Mouse (Mus musculus) limb, embryonic 12.5 days (tissue): Measurements from ENCODE around the gene Pigl. TPM values are rescaled to one million over a fixed set of nuclear protein-coding genes. Genes with fewer than 3 reads are reported as not detected.
A peak's percentile ranks its signal among the peaks of the same experiment; 100 is the strongest.

Experiments used
- ATAC-seq: fragments of 200-750 bp; cut with Nextera tagmentation; 2 replicates; pipeline ENCODE4 v1.8.0; 2017; ENCODE audit warnings: low read depth, moderate TSS enrichment; ENCODE audit not compliant: insufficient number of reproducible peaks, insufficient read depth, low FRiP score, low TSS enrichment
- H3K27ac ChIP-seq: fragments of 300-500 bp; sonication (generic); 2 replicates; pipeline ENCODE4 v1.5.1; 2016; ENCODE audit warnings: mild to moderate bottlenecking, moderate library complexity
- H3K27me3 ChIP-seq: fragments of 300-500 bp; sonication (generic); 2 replicates; pipeline ENCODE4 v1.6.1; 2016; ENCODE audit warnings: mild to moderate bottlenecking, moderate library complexity
- H3K36me3 ChIP-seq: fragments of 300-500 bp; sonication (generic); 2 replicates; pipeline ENCODE4 v1.6.1; 2016; ENCODE audit warnings: mild to moderate bottlenecking, moderate library complexity
- H3K4me1 ChIP-seq: fragments of 300-500 bp; sonication (generic); replicated peaks from 2 replicates; pipeline ENCODE4 v1.6.1; 2016
- H3K4me2 ChIP-seq: fragments of 300-500 bp; sonication (generic); 2 replicates; pipeline ENCODE4 v1.6.1; 2016; ENCODE audit warnings: mild to moderate bottlenecking, moderate library complexity
- H3K4me3 ChIP-seq: fragments of 300-500 bp; sonication (generic); replicated peaks from 2 replicates; pipeline ENCODE4 v1.5.1; 2016; ENCODE audit warnings: mild to moderate bottlenecking
- H3K9ac ChIP-seq: fragments of 300-500 bp; sonication (generic); replicated peaks from 2 replicates; pipeline ENCODE4 v1.6.1; 2016; ENCODE audit warnings: mild to moderate bottlenecking, moderate library complexity
- H3K9me3 ChIP-seq: fragments of 300-500 bp; sonication (generic); 2 replicates; pipeline ENCODE4 v1.6.1; 2016; ENCODE audit warnings: mild to moderate bottlenecking, moderate library complexity
- WGBS: fragments of 180-500 bp; shearing (Covaris S2); methylation state at CpG from one replicate; pipeline ENCODE4 v1.1.7; 2016; 5-methylcytosine and 5-hydroxymethylcytosine counted together
- polyA plus RNA-seq: library from polyadenylated mRNA; unstranded; fragments of >200 nt; fragmentation: Nextera tagmentation; extraction: Ambion mirVana; gene quantifications from 2 replicates; pipeline ENCODE4 v1.2.1, GENCODE M21; 2016

The Pigl gene
- polyA plus RNA-seq, 1 experiment from 2014 or later = 9.5 TPM

DNA sequence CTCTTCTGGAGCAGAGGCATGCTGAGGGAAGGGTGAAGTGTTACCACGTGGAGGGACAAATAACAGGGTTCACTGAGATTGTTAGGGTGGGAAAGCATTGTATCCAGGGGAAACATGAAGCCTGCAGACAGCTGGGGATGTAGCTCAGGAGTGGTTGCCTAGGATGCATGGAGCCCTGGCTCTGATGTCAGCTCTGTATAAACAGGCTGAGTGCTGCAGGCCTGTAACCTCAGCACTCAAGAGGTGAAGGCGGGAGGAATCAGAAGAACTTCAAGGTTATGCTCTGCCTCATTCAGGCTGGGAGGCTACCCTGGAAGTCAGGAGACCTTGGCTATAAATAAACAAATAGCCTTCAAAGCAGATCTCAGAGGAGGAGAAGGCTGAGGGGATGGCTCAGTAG lies 60.7 kb downstream of the Pigl start:
- Histone ChIP-seq H3K4me3 (no peak overlapping the region), H3K27ac (no peak overlapping the region; the same call in 1 of the 2 replicates), H3K27me3 (no peaks in the 10 kb centered on the region), H3K9ac (no peak overlapping the region), H3K4me1 (peaks cover 5% of the 10 kb centered on the region; the same call in 1 of the 2 replicates), H3K36me3 (peaks cover 6% of the 10 kb centered on the region; the same call in 1 of the 2 replicates), H3K4me2 (no peak overlapping the region), H3K9me3 (no peaks in the 10 kb centered on the region; the same call in 1 of the 2 replicates)
- no peak for ATAC-seq
- WGBS = 30% methylated on average over 2 of the region's 2 CpGs

DNA sequence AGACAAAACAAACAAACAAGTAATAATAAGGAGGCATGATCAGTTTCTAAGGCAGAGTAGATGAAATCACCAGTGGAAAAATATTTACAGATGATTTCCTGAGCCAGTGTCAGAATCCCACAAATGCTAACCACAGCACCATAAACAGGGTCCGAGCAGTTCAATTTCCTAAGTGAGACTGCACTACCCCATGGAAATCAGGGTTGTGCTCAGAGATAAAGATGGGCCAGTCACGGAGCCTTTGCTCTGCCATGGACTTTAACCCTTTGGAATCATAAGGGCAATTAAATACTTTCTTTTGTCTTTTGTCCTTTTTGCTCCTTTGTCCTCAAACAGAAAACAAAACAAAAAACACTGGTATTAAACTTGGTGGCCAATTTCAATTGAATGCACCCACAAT lies 64.0 kb downstream of the Pigl start:
- no peaks in the 10 kb centered on the region for H3K27me3 ChIP-seq
- H3K4me1 ChIP-seq = peaks cover 5% of the 10 kb centered on the region; the same call in 1 of the 2 replicates
- no peak overlapping the region for H3K27ac ChIP-seq
- no peak overlapping the region for H3K4me2 ChIP-seq
- H3K9me3 ChIP-seq = no peaks in the 10 kb centered on the region; the same call in 1 of the 2 replicates
- WGBS = 71% methylated on average over 2 of the region's 2 CpGs
- H3K9ac ChIP-seq = no peak overlapping the region
- no peak for ATAC-seq
- H3K4me3 ChIP-seq = no peak overlapping the region
- H3K36me3 ChIP-seq = peaks cover 21% of the 10 kb centered on the region; the same call in 1 of the 2 replicates

DNA sequence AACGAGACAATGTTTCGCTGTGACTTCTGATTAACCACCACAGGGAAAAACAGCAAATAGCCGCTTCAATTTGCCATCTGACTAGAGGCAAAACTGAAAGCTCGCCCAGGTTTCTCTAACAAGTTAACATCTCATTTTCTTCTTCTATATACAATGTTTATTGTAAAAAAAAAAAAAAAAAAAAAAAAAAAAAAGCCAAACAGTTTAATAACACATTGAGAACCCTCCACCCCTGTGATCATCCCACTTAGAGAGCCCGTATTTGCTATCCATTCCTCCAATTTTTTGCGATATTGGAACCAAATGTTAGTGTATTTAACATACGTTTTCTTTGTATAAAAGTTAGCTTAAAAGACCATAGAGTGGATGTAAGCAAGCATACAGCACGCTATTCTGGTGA lies 78.8 kb downstream of the Pigl start:
- no peak for ATAC-seq
- Histone ChIP-seq H3K4me1 (peaks cover 3% of the 10 kb centered on the region; the same call in 1 of the 2 replicates), H3K9ac (no peak overlapping the region), H3K9me3 (no peaks in the 10 kb centered on the region), H3K27me3 (peaks cover 16% of the 10 kb centered on the region), H3K4me3 (no peak overlapping the region), H3K36me3 (peaks cover 19% of the 10 kb centered on the region), H3K4me2 (peak overlapping the region; percentile 85; the same call in 1 of the 2 replicates), H3K27ac (no peak overlapping the region)
- 76% methylated on average over 8 of the region's 8 CpGs for WGBS

GRCm38 (mm10) chr11:62537590-62537989 lies 79.3 kb downstream of the Pigl start:
- H3K27me3 ChIP-seq = peaks cover 16% of the 10 kb centered on the region
- H3K9me3 ChIP-seq = no peaks in the 10 kb centered on the region
- peaks cover 14% of the 10 kb centered on the region; the same call in 1 of the 2 replicates for H3K36me3 ChIP-seq
- 33% methylated on average over 7 of the region's 7 CpGs for WGBS
- H3K4me2 ChIP-seq = peak overlapping the region; percentile 85
- H3K4me1 ChIP-seq = peaks cover 3% of the 10 kb centered on the region; the same call in 1 of the 2 replicates
- peak overlapping the region; percentile 21; the same call in 1 of the 2 replicates for H3K4me3 ChIP-seq
- H3K27ac ChIP-seq = no peak overlapping the region
- no peak for ATAC-seq
- H3K9ac ChIP-seq = no peak overlapping the region

DNA sequence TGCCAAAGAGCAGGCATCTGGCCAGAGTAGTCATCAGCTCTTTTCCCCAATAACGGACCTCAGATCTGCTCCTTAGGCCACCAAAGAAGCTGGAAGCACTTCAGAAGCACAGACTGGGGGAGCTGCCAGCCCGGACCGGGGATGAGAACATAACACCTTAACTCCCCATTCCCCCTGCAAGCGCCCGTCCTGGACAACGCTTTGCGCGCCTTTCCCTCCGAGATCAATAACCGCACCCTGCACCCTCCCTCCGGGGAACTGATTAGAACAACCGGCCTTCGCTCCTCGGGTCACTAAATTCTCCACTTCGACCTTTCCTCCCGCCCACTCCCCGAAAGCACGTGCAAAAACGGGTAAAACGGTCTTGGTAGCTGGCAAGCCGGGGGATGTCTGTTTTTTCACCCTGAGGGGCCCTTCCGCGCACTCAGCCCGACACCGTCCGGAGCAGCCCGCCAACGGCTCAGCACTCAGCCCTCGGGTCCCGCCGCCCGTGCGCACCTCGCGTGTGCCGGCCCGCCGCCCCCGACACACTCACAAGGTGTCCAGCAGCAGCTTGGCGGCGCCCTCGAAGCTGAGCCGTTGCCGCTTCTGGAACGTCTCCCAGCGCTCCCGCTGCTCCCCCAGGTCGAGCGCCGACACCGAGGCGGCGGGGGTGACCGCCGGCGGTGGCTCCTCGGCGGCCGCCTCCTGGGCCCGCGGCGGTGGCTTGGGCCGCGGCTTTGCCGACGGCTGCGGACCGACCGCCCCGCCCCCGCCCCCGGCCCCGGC lies 80.2 kb downstream of the Pigl start:
- peaks cover 7% of the 10 kb centered on the region; the same call in 1 of the 2 replicates for H3K36me3 ChIP-seq
- peak overlapping the region; percentile 75 for H3K27ac ChIP-seq
- peak overlapping the region; percentile 85 for H3K4me2 ChIP-seq
- peak; percentile 64; the same call in 1 of the 2 replicates for ATAC-seq
- no peaks in the 10 kb centered on the region for H3K9me3 ChIP-seq
- peaks cover 3% of the 10 kb centered on the region; the same call in 1 of the 2 replicates for H3K4me1 ChIP-seq
- under 1% methylated on average over 62 of the region's 73 CpGs for whole genome bisulfite sequencing
- H3K27me3 ChIP-seq = peaks cover 16% of the 10 kb centered on the region
- H3K4me3 ChIP-seq = peak overlapping the region; percentile 91
- H3K9ac ChIP-seq = peak overlapping the region; percentile 95

DNA sequence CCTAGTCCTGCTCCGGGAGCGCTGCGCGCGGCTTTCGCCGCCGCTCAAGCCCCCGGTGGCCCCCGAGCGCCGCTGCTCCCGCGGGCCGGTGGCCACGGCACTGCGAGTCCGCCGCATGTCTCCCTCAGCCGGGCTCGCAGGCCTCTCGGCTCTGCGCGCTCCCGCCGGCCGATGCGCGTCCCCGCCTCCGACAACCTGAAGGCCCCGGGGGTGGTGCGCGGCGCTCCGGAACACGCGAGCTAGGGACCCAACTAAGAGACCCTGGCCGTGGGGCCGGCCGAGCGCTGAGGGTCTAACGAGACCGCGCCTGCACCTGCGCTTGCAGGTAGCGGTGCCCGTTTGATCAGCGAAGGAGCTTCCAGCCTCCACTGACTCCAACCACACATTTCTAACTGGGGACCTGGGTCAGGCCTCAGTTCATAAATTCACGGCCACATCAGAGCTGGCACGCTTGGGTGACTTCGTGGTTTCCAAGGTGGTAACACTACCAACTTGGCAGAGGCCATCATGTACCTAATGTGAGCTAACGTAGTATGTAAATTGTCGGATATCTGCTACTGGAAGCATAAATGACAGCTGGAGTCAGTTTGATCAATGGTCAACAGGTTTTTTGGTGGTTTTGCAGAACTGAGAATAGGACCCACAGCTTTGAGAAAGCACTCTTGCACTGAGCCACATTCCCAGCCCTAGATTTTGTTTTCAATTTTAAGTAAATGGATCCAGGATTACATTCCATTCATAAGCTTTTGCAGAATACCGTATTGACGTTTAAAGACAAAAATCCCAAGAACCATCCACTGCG lies 81.0 kb downstream of the Pigl start, which contains the start of gene Cenpv:
Gene Cenpv, minus strand, starts transcription at position 173 of the 802 bp plus-strand sequence.
- Histone ChIP-seq H3K36me3 (peaks cover 7% of the 10 kb centered on the region; the same call in 1 of the 2 replicates), H3K4me2 (peak within 1 kb of the TSS; percentile 85), H3K4me1 (peaks cover 3% of the 10 kb centered on the region; the same call in 1 of the 2 replicates), H3K27ac (peak within 1 kb of the TSS; percentile 75), H3K9ac (peak within 1 kb of the TSS; percentile 95), H3K4me3 (peak within 1 kb of the TSS; percentile 91), H3K9me3 (no peaks in the 10 kb centered on the region), H3K27me3 (peaks cover 16% of the 10 kb centered on the region)
- 6% methylated on average over 50 of the region's 57 CpGs for WGBS
- ATAC-seq = peak; percentile 53; the same call in 1 of the 2 replicates

GRCm38 (mm10) chr11:62540167-62540566 lies 81.9 kb downstream of the Pigl start:
- H3K27me3 ChIP-seq = peaks cover 16% of the 10 kb centered on the region
- peaks cover 7% of the 10 kb centered on the region; the same call in 1 of the 2 replicates for H3K36me3 ChIP-seq
- WGBS = 83% methylated on average over 7 of the region's 7 CpGs
- H3K27ac ChIP-seq = no peak overlapping the region
- no peak for ATAC-seq
- no peak overlapping the region for H3K9ac ChIP-seq
- no peak overlapping the region for H3K4me2 ChIP-seq
- no peak overlapping the region for H3K4me3 ChIP-seq
- H3K9me3 ChIP-seq = no peaks in the 10 kb centered on the region
- H3K4me1 ChIP-seq = peaks cover 3% of the 10 kb centered on the region; the same call in 1 of the 2 replicates

DNA sequence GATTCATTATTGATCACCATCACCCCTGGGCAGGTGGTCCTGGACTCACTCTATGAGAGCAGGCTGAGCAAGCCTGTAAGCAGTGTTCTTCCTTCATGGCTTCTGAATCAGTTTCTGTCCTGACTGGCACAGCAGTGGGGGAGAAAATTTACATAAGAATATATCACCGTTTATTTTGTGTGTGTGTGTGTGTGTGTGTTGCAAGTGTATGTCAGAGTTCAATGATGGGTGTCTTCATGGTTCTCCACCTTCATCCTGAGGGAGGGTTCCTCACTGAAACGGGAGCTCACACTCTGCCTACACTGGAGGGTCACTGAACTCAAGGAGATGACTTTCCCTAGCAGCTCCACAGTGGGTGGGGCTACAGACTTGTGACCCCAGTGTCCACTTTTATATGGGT lies 82.7 kb downstream of the Pigl start:
- H3K4me2 ChIP-seq = no peak overlapping the region
- H3K4me3 ChIP-seq = no peak overlapping the region
- H3K9ac ChIP-seq = no peak overlapping the region
- WGBS = 69% methylated on average over 2 of the region's 2 CpGs
- peaks cover 3% of the 10 kb centered on the region; the same call in 1 of the 2 replicates for H3K4me1 ChIP-seq
- H3K27me3 ChIP-seq = peaks cover 16% of the 10 kb centered on the region
- H3K9me3 ChIP-seq = no peaks in the 10 kb centered on the region
- ATAC-seq = no peak
- H3K36me3 ChIP-seq = no peaks in the 10 kb centered on the region
- H3K27ac ChIP-seq = no peak overlapping the region

DNA sequence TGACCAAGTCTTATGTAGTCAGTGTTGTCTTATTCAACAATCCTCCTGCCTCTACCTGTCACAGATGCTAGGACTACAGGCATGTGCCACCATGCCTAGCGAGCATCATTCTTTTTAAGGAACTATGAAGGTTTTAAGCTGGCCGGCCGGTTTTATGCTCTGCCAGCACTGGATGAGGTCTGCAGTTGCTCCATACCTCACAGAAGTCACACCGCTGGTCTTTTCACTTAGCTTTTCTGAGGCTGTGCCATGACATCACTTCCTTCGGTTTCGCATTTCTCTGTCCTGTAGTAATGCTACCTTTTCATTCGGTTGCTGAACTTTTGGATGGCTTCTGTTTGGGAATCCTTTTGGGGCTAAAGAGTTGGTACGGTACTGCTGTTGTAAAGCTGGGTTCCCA lies 83.3 kb downstream of the Pigl start:
- no peaks in the 10 kb centered on the region for H3K9me3 ChIP-seq
- H3K27me3 ChIP-seq = peaks cover 16% of the 10 kb centered on the region
- H3K4me2 ChIP-seq = no peak overlapping the region
- 73% methylated on average over 8 of the region's 8 CpGs for WGBS
- H3K27ac ChIP-seq = no peak overlapping the region
- H3K36me3 ChIP-seq = no peaks in the 10 kb centered on the region
- ATAC-seq = no peak
- no peak overlapping the region for H3K4me3 ChIP-seq
- peaks cover 3% of the 10 kb centered on the region; the same call in 1 of the 2 replicates for H3K4me1 ChIP-seq
- no peak overlapping the region for H3K9ac ChIP-seq

- Histone ChIP-seq H3K27ac (no peak overlapping the region), H3K9ac (no peak overlapping the region), H3K4me3 (no peak overlapping the region), H3K27me3 (peaks cover 13% of the 10 kb centered on the region), H3K4me2 (no peak overlapping the region), H3K9me3 (no peaks in the 10 kb centered on the region), H3K4me1 (no peaks in the 10 kb centered on the region), H3K36me3 (no peaks in the 10 kb centered on the region)
- 97% methylated on average over 3 of the region's 3 CpGs for WGBS
- ATAC-seq = no peak
These were observed 85.7 kb downstream of the Pigl start for GRCm38 (mm10) chr11:62543991-62544390.

DNA sequence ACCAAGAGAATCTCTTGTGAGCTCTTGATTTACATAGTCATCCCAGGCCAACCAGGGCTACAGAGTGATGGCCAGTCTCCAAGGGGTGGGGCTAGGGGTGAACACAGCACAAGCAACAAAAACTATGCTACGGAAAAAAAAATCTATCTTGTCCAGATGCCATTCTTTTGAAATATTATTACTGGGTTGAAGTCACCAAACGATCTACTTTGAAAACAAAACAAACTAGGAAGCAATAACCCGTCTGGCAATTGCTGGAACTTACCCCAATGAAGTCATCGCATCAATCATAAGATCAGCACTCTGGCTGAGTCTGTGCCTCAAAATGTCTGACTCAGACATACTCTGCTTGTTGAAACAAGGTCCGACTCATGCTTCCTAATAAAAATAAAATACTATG lies 91.5 kb downstream of the Pigl start:
- Histone ChIP-seq H3K4me1 (peaks cover 18% of the 10 kb centered on the region), H3K4me2 (peak overlapping the region; percentile 79), H3K27ac (peak overlapping the region; percentile 98), H3K27me3 (no peaks in the 10 kb centered on the region), H3K9me3 (no peaks in the 10 kb centered on the region), H3K4me3 (peak overlapping the region; percentile 63), H3K9ac (no peak overlapping the region), H3K36me3 (peaks cover 20% of the 10 kb centered on the region)
- ATAC-seq = no peak
- 24% methylated on average over 5 of the region's 5 CpGs for WGBS
